Mouse (Mus musculus) cortical plate, adult 2 months (tissue): ENCODE results near the gene Mchr1.

Source experiments
- CTCF ChIP-seq: fragments of 200-500 bp; IDR thresholded peaks from 2 replicates; pipeline ENCODE4 v1.5.1; 2011; ENCODE audit warnings: mild to moderate bottlenecking, control low read depth, low read length; ENCODE audit not compliant: insufficient read depth; ENCODE audit errors: extremely low read depth
- POLR2A ChIP-seq: fragments of 200-500 bp; IDR thresholded peaks from 2 replicates; pipeline ENCODE4 v1.6.1; 2011; ENCODE audit warnings: mild to moderate bottlenecking, low read length, control low read depth; ENCODE audit not compliant: insufficient read depth; ENCODE audit errors: extremely low read depth

DNA sequence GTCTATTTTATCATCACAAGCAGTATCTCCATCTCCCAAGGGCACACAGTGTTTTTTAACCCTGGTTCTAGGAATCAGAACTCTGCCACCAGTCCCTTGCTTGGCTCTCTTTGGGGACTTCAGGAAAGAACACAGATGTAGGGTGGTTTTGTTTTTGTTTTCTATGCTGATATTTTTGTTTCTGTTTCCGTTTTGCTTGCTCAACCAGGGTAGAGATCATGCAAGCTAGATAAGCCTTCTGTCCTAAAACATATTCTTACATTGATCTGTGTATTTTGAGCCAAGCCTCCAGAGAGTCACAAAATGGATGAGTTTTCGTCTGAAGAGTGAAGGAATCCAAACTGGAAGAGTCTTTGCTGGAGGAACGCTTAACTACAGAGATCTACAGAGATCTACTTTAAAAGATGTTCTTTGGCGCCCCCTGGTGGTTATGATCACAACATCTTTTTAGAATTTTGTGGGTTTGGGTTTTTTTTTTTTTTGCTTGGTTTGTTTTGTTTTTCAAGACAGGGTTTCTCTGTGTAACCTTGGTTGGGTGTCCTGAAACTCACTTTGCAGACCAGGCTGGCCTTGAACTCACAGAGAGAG, 35.8 kb upstream of the Mchr1 start:
- no peak for TF ChIP-seq CTCF
- TF ChIP-seq POLR2A: no peak
